Mouse (Mus musculus): ENCODE results near the gene Ubqln2. TPM values are rescaled to one million over a fixed set of nuclear protein-coding genes. Genes with fewer than 3 reads are reported as not detected.
A peak's percentile ranks its signal among the peaks of the same experiment; 100 is the strongest.

Gene Ubqln2
- 10 to 100 TPM; 23.6 to 31.5 (median 27.0) TPM for total RNA-seq (2022)

DNA sequence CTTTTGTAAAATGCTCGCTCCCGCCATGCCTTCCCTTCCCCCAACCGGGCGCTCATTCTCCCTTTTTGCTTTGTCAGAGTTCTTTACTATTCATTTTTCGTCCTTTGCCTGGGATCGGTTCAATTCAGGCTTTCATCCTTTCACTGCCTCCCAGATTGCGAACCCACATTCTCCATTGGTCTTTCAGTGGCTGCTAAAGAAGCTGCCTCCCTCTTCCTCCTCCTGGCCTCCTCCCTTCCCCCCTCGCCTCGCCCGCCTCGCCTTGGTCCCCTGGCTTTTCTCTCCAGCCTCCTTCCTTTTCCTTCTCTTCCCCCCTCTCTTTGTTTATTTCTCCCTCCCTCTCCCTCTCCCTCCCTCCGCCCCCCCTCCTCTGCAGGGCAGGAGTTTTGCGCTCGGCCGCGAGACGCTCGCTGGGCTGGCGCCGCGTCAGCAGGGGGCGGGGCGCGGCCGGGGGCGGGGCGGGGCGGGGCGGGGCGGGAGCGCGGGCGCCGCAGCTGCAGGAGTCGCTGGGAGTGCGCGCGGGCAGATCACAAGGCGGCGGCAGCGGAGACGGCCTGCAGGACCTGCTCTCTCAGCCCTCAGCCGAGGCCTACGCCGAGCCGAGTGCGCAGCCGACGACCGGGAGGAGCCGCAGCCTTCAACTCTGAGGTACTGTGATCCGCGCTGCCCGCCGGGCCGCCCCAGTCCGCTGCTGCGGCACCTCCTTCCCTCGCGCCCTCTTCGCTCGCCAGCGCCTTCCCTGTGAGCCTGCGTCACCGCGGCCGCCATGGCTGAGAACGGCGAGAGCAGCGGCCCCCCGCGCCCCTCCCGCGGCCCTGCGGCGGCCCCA lies at the start of gene Ubqln2:
Ubqln2 (plus strand) TSS at position 540 of the 829 bp plus-strand sequence.
- DNase-seq (ENCODE audit: low spot score) = peak; percentile 68

DNA sequence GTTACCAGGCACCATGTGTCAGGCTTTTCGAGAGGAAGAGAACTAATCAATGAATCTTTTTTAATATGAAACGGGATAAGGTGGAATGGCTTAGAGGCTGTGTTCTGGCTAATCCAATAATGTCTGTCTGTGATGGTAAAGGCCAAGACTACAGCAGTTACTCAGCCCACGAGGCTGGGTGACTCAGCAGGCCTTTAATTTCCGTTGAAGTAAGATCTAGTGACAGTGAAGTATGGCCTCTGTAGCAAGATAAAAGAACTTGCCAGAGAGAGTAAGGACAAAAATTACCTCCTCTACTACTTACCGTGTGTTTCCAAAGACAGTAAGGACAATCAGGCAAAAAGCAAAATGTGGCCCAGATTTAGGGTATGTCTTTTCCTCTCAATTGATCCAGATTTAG lies 46.1 kb upstream of the Ubqln2 start:
- no peak for DNase-seq (ENCODE audit: low spot score)

DNA sequence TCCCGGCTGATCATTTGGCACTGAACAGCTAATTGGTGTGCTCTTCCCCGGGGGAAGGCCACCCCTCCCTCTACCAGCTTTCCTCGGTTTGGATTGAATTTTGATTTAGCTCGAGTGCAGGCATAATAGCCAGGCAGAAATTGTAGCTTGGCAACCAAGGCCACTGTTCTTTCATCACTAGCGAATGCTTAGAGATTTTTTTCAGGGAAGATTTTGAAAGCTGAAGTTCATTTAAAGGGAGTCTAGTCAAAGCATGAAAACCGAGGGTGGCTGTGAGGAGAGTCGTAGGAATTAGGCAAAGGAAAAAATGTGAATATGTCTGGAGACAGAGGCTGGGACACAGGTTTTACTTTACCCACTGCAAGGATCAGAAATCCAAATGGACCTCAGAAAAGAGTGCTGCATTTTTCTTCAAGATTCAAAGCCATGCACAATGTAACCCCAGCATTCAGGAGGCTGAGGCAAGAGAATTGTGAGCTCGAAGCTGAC lies 21.2 kb upstream of the Ubqln2 start:
- no peak for DNase-seq (ENCODE audit: low spot score)

DNA sequence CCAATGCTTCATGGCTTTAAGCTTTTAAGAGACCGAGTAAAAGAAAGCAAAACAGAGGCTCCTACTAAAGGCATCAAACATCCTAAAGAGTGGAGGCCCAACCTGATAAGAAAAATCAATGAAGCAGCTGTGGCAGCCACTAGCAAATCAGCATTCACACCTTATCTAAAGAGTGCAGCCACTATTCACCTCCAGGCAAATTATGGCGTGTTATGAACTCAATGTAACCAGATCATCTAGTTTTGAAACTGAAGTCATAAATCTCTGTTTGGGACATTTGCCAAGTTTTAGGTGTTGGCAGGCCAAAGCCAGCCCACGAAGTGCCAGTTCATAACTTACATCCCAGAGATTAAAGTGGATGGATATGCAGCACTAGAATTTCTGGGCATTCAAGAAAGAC lies 5.7 kb upstream of the Ubqln2 start:
- no peak for DNase-seq (ENCODE audit: low spot score)

DNA sequence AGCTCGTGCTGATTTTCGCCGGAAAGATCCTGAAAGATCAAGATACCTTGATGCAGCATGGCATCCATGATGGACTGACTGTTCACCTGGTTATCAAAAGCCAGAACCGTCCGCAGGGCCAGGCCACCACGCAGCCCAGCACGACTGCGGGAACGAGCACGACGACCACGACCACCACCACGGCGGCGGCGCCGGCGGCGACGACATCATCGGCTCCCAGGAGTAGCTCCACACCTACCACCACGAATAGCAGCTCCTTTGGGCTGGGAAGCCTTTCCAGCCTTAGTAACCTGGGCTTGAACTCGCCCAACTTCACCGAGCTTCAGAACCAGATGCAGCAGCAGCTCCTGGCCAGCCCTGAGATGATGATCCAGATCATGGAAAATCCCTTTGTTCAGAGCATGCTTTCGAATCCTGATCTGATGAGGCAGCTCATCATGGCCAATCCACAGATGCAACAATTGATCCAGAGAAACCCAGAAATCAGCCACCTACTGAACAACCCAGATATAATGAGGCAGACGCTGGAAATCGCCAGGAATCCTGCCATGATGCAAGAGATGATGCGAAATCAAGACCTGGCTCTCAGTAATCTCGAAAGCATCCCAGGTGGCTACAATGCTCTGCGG lies 752 bp downstream of the Ubqln2 start:
- peak; percentile 0 for DNase-seq (ENCODE audit: low spot score)

DNA sequence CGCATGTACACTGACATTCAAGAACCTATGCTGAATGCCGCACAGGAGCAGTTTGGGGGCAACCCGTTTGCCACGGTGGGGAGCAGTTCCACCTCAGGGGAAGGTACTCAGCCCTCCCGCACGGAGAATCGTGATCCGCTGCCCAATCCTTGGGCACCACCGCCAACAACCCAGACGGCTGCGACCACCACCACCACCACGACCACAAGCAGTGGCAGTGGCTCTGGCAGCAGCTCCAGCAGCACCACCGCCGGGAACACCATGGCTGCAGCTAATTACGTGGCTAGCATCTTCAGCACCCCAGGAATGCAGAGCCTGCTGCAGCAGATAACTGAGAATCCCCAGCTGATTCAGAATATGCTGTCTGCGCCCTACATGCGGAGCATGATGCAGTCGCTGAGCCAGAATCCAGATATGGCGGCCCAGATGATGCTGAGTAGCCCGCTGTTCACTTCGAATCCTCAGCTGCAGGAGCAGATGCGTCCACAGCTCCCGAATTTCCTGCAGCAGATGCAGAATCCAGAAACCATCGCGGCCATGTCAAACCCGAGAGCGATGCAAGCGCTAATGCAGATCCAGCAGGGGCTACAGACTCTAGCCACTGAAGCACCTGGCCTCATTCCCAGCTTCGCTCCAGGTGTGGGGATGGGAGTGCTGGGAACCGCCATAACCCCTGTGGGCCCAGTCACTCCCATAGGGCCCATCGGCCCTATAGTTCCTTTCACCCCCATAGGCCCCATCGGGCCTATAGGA lies 1.4 kb downstream of the Ubqln2 start:
- DNase-seq (ENCODE audit: low spot score) = peak; percentile 0

DNA sequence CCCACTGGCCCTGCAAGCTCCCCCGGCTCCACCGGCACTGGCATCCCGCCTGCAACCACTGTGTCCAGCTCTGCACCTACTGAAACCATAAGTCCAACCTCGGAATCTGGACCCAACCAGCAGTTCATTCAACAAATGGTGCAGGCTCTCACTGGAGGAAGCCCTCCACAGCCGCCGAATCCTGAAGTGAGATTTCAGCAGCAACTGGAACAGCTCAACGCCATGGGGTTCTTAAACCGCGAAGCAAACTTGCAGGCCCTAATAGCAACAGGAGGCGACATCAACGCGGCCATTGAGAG lies 2.0 kb downstream of the Ubqln2 start:
- no peak for DNase-seq (ENCODE audit: low spot score)

DNA sequence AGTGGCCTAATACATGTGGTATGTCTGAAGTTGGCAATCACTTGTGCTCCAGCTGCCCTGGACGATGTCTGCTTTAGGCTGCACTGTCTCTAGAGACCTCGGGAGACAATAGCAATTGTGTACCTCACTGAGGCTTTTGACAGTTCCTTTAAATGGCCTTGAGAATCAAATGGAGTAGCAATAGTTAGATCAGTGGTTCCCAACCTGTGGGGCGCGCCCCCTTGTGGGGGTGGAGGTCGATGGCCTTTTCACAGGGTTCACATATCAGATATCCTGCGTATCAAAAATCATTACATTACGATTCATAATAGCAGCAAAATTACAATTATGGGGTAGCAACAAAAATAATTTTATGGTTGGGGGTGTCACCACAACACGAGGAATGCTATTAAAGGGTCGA lies 7.9 kb downstream of the Ubqln2 start:
- DNase-seq (ENCODE audit: low spot score) = peak; percentile 7

DNA sequence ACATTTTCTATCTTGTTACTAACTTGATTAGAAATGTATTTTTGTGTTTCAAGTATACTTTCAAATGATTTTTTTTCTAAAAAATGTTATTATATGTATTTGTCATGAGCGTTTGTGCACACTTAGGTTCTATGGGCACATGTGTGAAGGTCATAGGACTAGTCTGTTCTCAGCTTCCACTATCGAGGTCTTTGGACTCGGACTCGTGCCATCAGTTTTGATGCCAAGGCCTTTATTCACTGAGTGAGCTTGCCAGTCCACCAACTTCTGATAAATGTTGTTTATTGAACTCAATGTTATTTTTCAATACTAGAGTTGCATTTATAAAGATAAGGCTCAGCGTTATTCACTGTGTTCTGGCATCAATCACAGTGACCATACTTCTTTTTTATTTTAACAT lies 17.5 kb downstream of the Ubqln2 start:
- no peak for DNase-seq (ENCODE audit: low spot score)

DNA sequence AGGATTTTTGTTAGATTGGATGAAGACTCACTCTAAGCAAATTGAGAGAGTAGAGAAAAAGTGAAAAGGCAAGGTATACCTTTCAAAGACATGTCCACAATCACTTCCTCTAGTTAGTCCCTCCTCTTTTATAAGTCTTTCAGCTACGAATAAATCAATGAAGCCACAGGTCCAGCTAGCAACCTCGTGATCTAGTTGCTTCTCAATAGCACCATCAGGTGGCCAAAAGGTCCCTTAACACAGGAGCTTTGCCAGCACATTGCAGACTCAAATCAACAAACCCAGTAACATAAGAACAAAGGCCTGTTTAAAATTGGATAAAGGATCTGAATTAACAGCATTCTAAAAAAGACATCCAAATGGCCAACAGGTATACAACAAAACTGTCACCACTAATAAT lies 30.4 kb downstream of the Ubqln2 start:
- no peak for DNase-seq (ENCODE audit: low spot score)

Other genes starting within 250 kb of the Ubqln2 start
- gene Cypt3, start 60.4 kb downstream of the Ubqln2 start, total RNA-seq (2022) = not detected
- gene Kctd12b, start 198.2 kb downstream of the Ubqln2 start, total RNA-seq (2022) = 1 to 10 TPM; 5.2 to 8.5 (median 7.1) TPM
- gene Nbdy, start 225.4 kb downstream of the Ubqln2 start, total RNA-seq (2022) = 10 to 100 TPM; 18.4 to 33.8 (median 24.7) TPM